Mouse (Mus musculus) hindbrain, embryonic 11.5 days (tissue): ENCODE results near the gene Gm4307. TPM values are rescaled to one million over a fixed set of nuclear protein-coding genes. Genes with fewer than 3 reads are reported as not detected.
"Not testable (repeated sequence)": the region's sequence is repeated elsewhere in the genome, so short reads cannot be mapped to it uniquely, and the experiment has no call there.

Experiments
- ATAC-seq: fragments of 200-750 bp; cut with Nextera tagmentation; 2 replicates; pipeline ENCODE4 v1.8.0; 2017; ENCODE audit warnings: mild to moderate bottlenecking, moderate TSS enrichment, moderate library complexity; ENCODE audit not compliant: low FRiP score
- DNase-seq: peaks from one replicate; pipeline ENCODE4 v3.0.0-alpha.2; 2015; ENCODE audit warnings: low spot score
- H3K27ac ChIP-seq: fragments of 300-500 bp; sonication (generic); 2 replicates; pipeline ENCODE4 v1.5.1; 2014; ENCODE audit warnings: mild to moderate bottlenecking, low read depth, low read length
- H3K27me3 ChIP-seq: fragments of 300-500 bp; sonication (generic); 2 replicates; pipeline ENCODE4 v1.6.1; 2014; ENCODE audit warnings: mild to moderate bottlenecking, low read length, moderate library complexity, mixed read lengths; ENCODE audit not compliant: control insufficient read depth, insufficient read depth
- H3K36me3 ChIP-seq: fragments of 300-500 bp; sonication (generic); 2 replicates; pipeline ENCODE4 v1.6.1; 2014; ENCODE audit warnings: mild to moderate bottlenecking, low read length, moderate library complexity, mixed read lengths; ENCODE audit not compliant: control insufficient read depth, insufficient read depth
- H3K4me1 ChIP-seq: fragments of 300-500 bp; sonication (generic); replicated peaks from 2 replicates; pipeline ENCODE4 v1.6.1; 2014; ENCODE audit warnings: low read length, mixed read lengths; ENCODE audit not compliant: control insufficient read depth, insufficient read depth
- H3K4me2 ChIP-seq: fragments of 300-500 bp; sonication (generic); replicated peaks from 2 replicates; pipeline ENCODE4 v1.6.1; 2014; ENCODE audit warnings: mild to moderate bottlenecking, low read depth, low read length
- H3K4me3 ChIP-seq: fragments of 300-500 bp; sonication (generic); 2 replicates; pipeline ENCODE4 v1.5.1; 2014; ENCODE audit warnings: low read depth, low read length
- H3K9ac ChIP-seq: fragments of 300-500 bp; sonication (generic); 2 replicates; pipeline ENCODE4 v1.6.1; 2014; ENCODE audit warnings: low read depth, low read length
- H3K9me3 ChIP-seq: fragments of 300-500 bp; sonication (generic); 2 replicates; pipeline ENCODE4 v1.6.1; 2016; ENCODE audit warnings: low read length; ENCODE audit not compliant: control insufficient read depth
- WGBS: fragments of 180-500 bp; shearing (Covaris S2); extraction: QIAGEN DNeasy Blood & Tissue Kit; methylation state at CpG from one replicate; pipeline ENCODE4 v1.1.7; 2014; 5-methylcytosine and 5-hydroxymethylcytosine counted together
- polyA plus RNA-seq: library from polyadenylated mRNA; unstranded; fragments of >200 nt; fragmentation: Nextera tagmentation; extraction: Ambion mirVana; gene quantifications from 2 replicates; pipeline ENCODE4 v1.2.1, GENCODE M21; 2014

Gm4307 gene
- polyA plus RNA-seq, result not detected in 2 replicates

GRCm38 (mm10) chr10:100361038-100361437 lies at the start of gene Gm4307:
Gene Gm4307, plus strand, starts transcription at chr10:100361338.
- H3K9ac ChIP-seq, H3K27ac ChIP-seq, DNase-seq, H3K4me1 ChIP-seq, H3K4me2 ChIP-seq, H3K4me3 ChIP-seq, ATAC-seq, H3K27me3 ChIP-seq, H3K36me3 ChIP-seq, H3K9me3 ChIP-seq: not testable (repeated sequence)
- WGBS, result no CpG with 5 or more reads among the region's 3 CpGs

GRCm38 (mm10) chr10:100335376-100335775 lies 25.8 kb upstream of the Gm4307 start, which contains the start of gene Gm4301:
Gene Gm4301, plus strand, starts transcription at chr10:100335676.
- not testable (repeated sequence) for H3K9me3 ChIP-seq, H3K4me3 ChIP-seq, H3K9ac ChIP-seq, H3K27ac ChIP-seq, DNase-seq, H3K27me3 ChIP-seq, ATAC-seq, H3K4me1 ChIP-seq, H3K36me3 ChIP-seq, H3K4me2 ChIP-seq
- no CpG with 5 or more reads among the region's 2 CpGs for WGBS

GRCm38 (mm10) chr10:100340536-100340935 lies 20.6 kb upstream of the Gm4307 start, which contains the start of gene Gm4302:
Gene Gm4302, plus strand, starts transcription at chr10:100340836.
- not testable (repeated sequence) for H3K4me3 ChIP-seq
- WGBS, result no CpG with 5 or more reads among the region's 3 CpGs

DNA sequence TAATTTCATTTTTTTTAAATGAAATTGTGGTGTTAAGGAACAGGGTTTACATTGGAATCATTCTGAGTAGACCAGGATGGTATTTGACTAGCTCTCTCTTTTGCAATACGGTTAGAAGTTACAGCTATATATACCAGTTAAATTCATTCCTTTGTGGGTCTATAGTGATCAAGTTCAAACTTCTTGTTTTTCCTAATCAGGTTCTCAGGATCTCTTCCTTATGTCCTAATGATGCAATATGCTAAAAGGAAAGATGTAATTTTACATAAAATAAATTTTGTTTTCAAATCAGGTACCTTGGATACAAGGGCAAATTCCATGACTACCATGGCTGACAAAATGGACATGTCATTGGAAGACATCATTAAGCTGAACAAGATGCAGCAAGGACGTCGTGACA lies 15.5 kb upstream of the Gm4307 start, which contains the start of gene Gm4303:
Gm4303 (plus strand) TSS at position 301 of the 400 bp plus-strand sequence.
- H3K4me1 ChIP-seq, H3K27me3 ChIP-seq, ATAC-seq, H3K9me3 ChIP-seq, H3K27ac ChIP-seq, DNase-seq, H3K9ac ChIP-seq, H3K4me3 ChIP-seq, H3K4me2 ChIP-seq, H3K36me3 ChIP-seq: not testable (repeated sequence)
- no CpG with 5 or more reads among the region's 3 CpGs for WGBS

More at GRCm38 (mm10) chr10:100340536-100340935, 20.6 kb upstream of the Gm4307 start, which contains the start of gene Gm4302:
- not testable (repeated sequence) for H3K4me2 ChIP-seq, ATAC-seq, H3K9me3 ChIP-seq, H3K36me3 ChIP-seq, H3K9ac ChIP-seq, H3K27me3 ChIP-seq, H3K4me1 ChIP-seq, DNase-seq, H3K27ac ChIP-seq

- not testable (repeated sequence) for H3K27ac ChIP-seq, H3K27me3 ChIP-seq, H3K4me2 ChIP-seq, H3K4me1 ChIP-seq, H3K9ac ChIP-seq, H3K4me3 ChIP-seq, H3K36me3 ChIP-seq, H3K9me3 ChIP-seq, DNase-seq, ATAC-seq
- WGBS, result no CpG with 5 or more reads among the region's 3 CpGs
Observed at GRCm38 (mm10) chr10:100350793-100351192, 10.3 kb upstream of the Gm4307 start, which contains the start of gene Gm4305. Gene Gm4305, plus strand, starts transcription at chr10:100351093.

DNA sequence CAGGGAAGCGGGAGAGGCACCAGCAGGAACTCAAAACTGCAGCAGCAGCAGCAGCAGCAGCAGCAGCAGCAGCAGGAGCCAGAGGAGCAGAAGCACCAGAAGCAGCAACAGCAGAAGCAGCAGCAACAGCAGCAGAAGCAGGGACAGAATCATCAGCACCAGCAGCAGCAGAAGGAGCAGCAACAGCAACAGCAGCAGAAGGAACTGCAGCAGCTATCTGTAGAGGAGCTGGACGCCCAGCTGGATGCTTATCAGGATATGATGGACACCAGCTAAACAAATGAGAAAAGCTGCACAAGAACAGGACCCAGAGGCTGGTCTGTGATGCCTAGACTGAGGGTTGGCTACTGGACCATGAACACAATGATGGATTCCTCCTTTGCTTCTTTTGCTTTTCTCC lies 4.3 kb upstream of the Gm4307 start:
- not testable (repeated sequence) for H3K27ac ChIP-seq, H3K9ac ChIP-seq, H3K27me3 ChIP-seq, H3K4me3 ChIP-seq, DNase-seq, H3K4me1 ChIP-seq, ATAC-seq, H3K9me3 ChIP-seq, H3K36me3 ChIP-seq, H3K4me2 ChIP-seq
- 59% methylated on average over 1 of the region's 2 CpGs for WGBS

DNA sequence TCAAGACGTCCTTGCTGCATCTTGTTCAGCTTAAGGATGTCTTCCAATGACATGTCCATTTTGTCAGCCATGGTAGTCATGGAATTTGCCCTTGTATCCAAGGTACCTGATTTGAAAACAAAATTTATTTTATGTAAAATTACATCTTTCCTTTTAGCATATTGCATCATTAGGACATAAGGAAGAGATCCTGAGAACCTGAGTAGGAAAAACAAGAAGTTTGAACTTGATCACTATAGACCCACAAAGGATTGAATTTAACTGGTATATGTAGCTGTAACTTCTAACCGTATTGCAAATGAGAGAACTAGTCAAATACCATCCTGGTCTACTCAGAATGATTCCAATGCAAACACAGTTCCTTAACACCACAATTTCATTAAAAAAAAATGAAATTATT lies 21.3 kb downstream of the Gm4307 start, which contains the start of gene Gm4312:
Gm4312 (minus strand) TSS at position 101 of the 400 bp plus-strand sequence.
- H3K4me3 ChIP-seq, ATAC-seq, H3K27me3 ChIP-seq, H3K9ac ChIP-seq, H3K9me3 ChIP-seq, H3K27ac ChIP-seq, H3K4me2 ChIP-seq, DNase-seq, H3K36me3 ChIP-seq, H3K4me1 ChIP-seq: not testable (repeated sequence)
- WGBS, result no CpG with 5 or more reads among the region's 2 CpGs

GRCm38 (mm10) chr10:100402301-100402700 lies 41.2 kb downstream of the Gm4307 start:
- H3K4me1 ChIP-seq, ATAC-seq, H3K36me3 ChIP-seq, H3K4me2 ChIP-seq, DNase-seq, H3K27me3 ChIP-seq, H3K27ac ChIP-seq, H3K4me3 ChIP-seq, H3K9me3 ChIP-seq, H3K9ac ChIP-seq: not testable (repeated sequence)
- 95% methylated on average over 5 of the region's 6 CpGs for WGBS
